Mouse (Mus musculus) lung, postnatal 10 days (tissue): ENCODE results near the gene Gm21992.

Source experiments
- DNase-seq: peaks from one replicate; pipeline ENCODE4 v3.0.0; 2021

Gene Gm21992

DNA sequence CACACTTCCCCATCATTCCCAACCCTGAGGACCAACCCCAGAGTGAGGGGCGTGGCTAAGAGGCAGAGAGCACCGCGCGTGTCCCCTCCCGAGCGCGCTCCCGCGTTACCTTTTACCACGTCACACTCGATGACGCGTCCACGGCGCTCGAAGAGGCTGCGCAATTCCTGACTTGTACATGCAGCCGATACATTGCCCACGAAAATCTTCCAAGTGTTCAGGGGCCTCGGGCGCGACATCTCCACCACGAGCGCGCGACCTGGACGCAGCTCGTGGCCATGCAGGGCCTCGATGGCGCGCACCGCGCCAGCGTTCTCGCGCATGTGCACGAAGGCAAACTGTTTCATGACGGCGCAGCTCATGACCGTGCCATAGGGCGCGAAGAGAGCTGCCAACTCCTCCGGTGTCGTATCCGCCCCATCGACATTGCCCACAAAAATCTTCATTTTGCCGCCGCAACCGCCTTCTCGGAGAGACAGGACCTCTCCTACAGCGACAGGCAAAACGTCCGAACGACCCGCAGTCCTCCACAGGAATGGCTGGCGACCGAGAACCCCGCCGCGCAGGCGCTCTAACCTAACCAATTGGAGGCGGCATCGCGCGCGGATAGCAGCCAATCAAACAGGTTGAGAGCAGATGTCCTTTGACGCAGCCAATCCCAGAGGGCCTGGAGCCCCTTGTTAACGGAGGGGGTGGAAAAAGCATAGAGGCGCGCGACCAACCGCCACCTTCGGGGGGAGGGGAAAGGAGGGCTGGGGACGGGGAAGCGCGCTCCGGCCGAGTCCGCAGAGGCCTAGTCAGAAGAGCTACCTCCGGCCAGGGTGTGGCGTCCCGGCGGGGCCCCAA is at the start of gene Gm21992, which contains the start of gene Rbm14:
Gene Gm21992 (minus strand): TSS at position 550 of the 846 bp plus-strand sequence.
Gene Rbm14 (minus strand): TSS at position 572 of the 846 bp plus-strand sequence.
- peak; percentile 99 for DNase-seq

- no peak for DNase-seq
Observed at GRCm38 (mm10) chr19:4859081-4859480, 47.7 kb upstream of the Gm21992 start.

DNA sequence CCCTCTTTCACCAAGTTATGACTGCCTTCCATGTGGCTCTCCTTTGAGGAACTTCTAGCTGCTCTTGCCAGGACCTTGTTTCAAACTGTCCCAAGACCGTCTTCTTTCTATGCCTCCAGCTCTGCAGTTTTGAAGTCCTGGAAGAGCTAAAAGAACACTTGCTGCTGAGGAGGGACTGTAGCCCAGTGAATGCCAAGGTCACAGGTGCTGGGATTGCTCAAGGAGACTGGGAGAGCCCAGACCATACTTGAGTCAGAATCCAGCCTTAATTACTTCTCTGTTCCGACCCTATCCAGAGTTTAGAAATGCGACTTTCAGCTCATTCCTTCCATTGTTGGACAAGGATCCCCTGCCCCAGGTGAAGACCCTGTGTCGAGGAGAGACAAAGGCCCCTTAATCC is 44.5 kb upstream of the Gm21992 start:
- DNase-seq: no peak

- no peak for DNase-seq
Observed at GRCm38 (mm10) chr19:4855470-4855820, 44.0 kb upstream of the Gm21992 start.

DNA sequence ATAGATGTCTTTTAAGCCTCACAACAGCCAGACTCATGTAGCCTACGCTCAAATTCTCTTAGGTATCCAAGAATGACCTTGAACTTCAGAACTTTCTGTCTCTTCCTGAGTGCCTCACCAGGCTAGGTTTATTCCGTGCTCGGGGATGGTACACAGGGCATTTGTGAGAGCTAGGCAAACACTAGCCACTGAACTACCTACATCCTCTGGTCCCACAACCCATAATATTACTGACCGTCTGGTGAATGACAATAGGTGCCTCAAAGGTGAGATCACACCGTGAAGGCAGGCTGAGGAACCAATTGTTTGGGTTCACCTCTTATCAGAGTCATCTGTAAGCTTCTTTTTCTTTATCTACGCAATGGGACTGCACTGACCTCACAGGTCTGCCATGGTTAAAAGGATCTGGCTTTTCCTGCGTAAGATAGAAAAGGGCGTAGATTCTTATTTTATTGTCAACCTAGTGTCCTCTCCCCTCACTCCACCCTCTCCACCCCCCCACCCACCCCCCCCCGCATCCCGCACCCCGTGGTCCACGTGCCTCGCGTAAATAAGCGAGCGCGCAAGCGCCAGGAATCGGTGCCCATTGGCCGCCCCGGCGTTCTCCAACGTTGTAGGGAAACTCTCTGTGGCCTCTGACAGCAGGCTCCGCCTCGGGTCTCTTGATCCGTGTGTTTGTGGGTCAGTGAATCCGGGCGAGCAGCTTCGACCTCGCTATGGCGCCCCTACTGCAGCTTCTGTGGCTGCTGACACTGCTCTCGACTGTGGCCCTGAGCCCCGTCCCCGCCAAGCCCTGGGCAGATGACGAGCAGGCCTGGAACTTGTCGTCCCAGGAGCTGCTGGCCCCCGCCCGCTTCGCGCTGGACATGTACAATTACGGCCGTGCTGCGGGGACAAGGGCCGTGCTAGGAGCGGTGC is 43.4 kb upstream of the Gm21992 start, which contains the start of gene Ctsf:
Gene Ctsf (plus strand): TSS at position 579 of the 918 bp plus-strand sequence.
- peak; percentile 90 for DNase-seq

- DNase-seq: no peak
Observed at GRCm38 (mm10) chr19:4850281-4850680, 38.9 kb upstream of the Gm21992 start.

DNA sequence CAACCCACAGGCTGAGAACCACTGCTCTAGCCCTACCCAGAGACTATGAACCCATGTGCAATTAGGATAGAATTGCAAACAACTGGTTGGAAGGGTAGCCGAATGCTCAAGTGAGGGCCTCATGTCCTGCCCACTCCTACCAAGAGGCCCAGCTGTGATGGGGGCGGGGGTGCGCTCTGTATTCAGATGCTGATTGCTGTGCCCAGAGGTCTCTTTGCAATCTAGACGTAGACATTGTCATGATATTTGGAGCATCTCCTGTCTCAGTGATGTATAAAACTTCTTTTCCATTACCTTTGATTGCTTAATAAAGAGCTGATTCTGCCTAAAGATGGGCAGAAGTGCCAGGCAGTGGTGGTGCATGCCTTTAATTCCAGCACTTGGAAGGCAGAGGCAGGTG is 38.4 kb upstream of the Gm21992 start:
- DNase-seq: no peak

DNA sequence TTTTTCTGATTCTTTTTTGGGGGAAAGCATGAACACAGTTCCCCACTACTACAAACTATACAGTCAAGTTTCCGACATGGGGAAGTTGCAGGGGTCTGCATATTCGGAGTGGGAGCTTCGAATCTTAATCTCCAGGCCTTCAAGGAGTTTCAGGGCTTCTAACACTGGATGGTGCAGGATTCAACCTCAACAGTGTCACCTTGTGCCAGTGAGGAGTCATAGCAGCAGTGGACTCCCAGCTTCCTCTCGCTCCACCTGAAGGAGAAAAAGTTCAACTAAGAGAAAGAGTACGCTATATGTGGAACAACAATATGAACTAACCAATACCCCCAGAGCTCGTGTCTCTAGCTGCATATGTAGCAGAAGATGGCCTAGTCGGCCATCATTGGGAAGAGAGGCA is 36.1 kb upstream of the Gm21992 start:
- DNase-seq: peak; percentile 45

DNA sequence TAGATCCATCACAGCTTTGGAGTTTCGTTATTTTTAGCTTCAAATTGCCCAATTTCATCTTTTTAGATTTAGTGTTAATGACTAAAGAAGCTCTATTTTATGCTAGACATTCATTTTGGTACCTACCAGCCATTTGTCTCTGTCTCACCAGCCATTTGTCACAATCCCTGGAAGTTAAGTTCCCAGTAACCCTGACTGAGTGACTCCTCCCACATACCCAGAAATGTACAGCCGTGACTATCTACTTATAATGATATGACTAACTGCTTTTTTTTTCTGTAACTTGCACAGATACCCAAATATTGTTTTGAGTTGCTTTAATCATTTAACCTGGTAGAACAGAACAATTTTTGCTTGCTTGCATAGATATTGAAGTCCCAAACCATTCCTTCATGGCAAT is 34.4 kb upstream of the Gm21992 start:
- no peak for DNase-seq

DNA sequence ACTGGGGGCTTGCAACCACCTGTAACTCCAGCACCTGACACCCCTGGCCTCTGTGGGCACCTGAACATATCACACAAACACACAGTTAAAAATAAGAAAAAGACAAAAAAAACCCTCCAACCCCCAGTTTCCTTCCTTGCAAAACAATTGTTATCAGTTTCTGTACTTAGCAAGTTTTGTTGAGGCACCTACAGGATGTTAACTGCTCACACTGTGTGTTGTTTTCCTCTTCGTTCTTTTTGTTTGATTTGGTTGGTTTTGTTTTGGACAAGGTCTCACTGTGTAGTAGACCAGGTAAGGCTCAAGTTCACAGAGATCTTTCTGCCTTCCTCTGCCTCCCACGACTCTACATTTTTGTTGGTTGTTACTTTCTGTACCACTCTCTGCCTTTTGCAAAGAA is 31.2 kb upstream of the Gm21992 start:
- no peak for DNase-seq

GRCm38 (mm10) chr19:4840848-4841247 is 29.4 kb upstream of the Gm21992 start:
- DNase-seq: no peak

GRCm38 (mm10) chr19:4839149-4839548 is 27.7 kb upstream of the Gm21992 start, which contains the start of the genes Ccs and Ccdc87:
TSS of gene Ccs (minus strand) at chr19:4839332.
TSS of gene Ccdc87 (plus strand) at chr19:4839366.
- DNase-seq: peak; percentile 98

DNA sequence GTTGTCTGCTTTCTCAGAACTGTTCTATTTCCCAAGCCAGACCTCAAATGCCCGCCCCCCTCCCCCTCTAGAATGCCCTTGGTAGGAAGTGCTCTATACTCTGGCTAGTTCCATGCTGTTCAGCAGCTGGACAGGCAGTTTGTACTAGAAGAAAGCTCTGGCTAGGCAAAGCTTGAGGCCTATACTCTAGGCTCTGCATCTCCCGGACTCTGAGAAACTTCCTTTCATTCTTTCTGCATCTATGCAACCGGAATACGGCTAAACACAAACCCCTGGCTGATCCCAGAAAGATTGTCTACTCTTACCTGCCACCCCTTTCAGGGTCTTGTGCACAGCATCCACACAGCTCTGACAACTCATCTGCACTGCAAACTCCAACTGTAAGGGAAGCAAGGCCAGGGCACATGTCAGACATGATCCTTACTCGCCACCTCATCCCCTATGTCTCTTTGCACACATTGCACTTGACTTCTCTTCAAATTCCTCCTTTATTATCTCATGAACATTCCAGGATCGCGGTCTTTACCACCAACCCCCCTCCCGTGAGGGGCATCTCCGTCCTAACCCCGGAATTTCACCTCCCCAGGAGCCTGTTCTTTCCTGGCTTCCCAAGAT is 27.2 kb upstream of the Gm21992 start:
- no peak for DNase-seq

GRCm38 (mm10) chr19:4837049-4837448 is 25.6 kb upstream of the Gm21992 start:
- DNase-seq: no peak

DNA sequence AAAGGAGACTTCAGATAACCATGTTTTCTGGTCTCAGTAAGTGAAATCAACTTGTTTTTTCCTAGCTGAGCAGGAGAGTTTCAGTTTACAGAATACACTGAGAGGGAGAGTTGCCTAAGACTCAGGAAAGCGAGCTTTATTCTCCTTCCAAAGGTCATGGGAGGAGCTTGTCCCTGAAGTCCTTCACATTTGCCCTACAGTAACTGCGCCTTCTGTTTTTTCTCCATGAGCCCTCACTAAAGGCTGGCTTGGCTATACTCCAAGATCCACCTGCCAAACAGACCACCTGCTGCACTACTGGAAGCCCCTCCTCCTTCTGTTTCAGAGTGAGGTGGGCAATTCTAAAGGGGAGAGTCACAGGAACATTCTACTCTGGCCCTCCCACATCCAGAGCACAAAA is 24.7 kb upstream of the Gm21992 start:
- DNase-seq: no peak

- DNase-seq: no peak
Observed at GRCm38 (mm10) chr19:4833977-4834376, 22.6 kb upstream of the Gm21992 start.

- DNase-seq: no peak
Observed at GRCm38 (mm10) chr19:4829156-4829555, 17.7 kb upstream of the Gm21992 start.

GRCm38 (mm10) chr19:4828444-4829114 is 17.2 kb upstream of the Gm21992 start:
- DNase-seq: peak; percentile 36

DNA sequence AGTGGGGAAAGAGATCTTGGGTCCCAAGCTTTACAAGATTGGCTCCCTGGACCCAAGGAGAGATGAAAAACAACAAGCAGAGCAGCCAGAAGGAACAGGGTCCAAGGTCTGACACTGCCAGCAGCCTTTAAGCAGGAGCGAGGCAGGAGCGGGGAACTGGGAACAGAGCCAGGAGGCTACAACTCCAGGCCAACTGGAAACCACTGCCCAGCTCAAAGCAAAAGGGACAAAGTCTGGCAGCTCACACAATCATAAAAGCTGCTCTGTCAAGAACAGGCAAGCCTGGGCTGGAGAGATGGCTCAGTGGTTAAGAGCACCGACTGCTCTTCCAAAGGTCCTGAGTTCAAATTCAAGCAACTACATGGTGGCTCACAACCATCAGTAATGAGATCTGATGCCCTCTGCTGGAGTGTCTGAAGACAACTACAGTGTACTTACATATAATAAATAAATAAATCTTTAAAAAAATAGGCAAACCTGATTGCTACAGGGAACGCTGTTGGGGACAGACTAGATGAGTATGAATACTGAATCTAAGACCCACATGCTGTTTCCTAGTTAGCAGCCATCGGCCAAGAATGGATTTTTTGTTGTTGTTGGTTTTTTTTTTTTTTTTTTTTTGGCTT is 9.4 kb upstream of the Gm21992 start:
- DNase-seq: peak; percentile 83

DNA sequence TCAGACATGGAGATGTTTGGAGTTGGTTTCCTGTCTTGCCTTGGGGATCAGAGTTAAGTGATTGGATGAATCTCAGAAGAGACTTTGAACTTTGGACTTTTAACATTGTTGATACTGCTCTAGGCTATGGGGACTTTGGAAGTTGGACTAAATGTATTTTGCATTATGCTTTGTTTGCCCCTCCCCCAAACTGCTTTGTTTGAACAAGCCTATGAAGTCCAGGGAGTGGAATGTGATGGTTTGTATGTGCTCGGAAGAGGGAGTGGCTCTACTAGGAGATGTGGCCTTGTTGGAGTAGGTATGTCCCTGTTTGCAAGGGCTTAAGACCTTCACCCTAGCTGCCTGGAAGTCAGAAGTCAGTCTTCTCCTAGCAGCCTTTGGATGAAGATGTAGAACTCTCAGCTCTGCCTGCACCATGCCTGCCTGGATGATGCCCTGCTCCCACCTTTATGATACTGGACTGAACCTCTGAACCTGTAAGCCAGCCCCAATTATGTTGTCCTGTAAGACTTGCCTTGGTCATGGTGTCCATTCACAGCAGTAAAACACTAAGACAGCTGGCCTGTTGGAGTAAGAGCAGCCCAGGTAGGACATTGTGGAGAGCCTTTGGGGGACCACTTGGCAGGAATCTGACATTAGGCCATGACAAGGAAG is 5.9 kb upstream of the Gm21992 start:
- no peak for DNase-seq

DNA sequence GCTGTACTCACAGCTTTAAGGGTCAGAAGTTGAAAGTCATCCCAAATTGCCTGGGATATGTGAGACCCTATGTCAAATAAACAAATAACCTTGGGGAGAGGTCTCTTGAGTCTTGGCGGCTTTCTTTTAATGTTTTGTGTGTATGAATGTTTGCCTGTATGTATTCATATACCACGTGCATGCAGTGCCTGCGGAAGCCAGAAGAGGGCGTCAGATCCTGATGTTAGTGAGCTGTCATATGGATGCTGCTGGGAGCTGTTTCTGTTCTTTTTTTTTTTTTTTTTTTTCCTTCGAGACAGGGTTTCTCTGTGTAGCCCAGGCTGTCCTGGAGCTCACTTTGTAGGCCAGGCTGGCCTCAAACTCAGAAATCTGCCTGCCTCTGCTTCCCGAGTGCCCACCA is 1.6 kb upstream of the Gm21992 start:
- peak; percentile 41 for DNase-seq
